Mouse (Mus musculus) megakaryocyte, embryonic 14.5 days (primary cell): ENCODE measurements around the gene Fgf2. TPM values are rescaled to one million over a fixed set of nuclear protein-coding genes. Genes with fewer than 3 reads are reported as not detected.

ENCODE experiments used
- H3K27me3 ChIP-seq: replicated peaks from 2 replicates; pipeline ENCODE3; 2012; ENCODE audit warnings: inconsistent platforms
- H3K36me3 ChIP-seq: replicated peaks from 2 replicates; pipeline ENCODE3; 2012; ENCODE audit warnings: low read length, inconsistent platforms, mixed read lengths
- H3K4me1 ChIP-seq: 2 replicates; pipeline ENCODE4 v1.6.1; 2012; ENCODE audit warnings: inconsistent platforms
- H3K4me3 ChIP-seq: replicated peaks from 2 replicates; pipeline ENCODE3; 2012; ENCODE audit warnings: moderate library complexity, mild to moderate bottlenecking, inconsistent platforms
- H3K9me3 ChIP-seq: 2 replicates; pipeline ENCODE4 v1.6.1; 2012; ENCODE audit warnings: inconsistent platforms
- FLI1 ChIP-seq: IDR thresholded peaks from 2 replicates; pipeline ENCODE4 v1.6.1; 2012; ENCODE audit warnings: low read length, inconsistent platforms, mixed read lengths
- GATA1 ChIP-seq: IDR thresholded peaks from 3 replicates; pipeline ENCODE4 v1.6.1; 2012; ENCODE audit warnings: mixed read lengths, low read length, inconsistent platforms, borderline replicate concordance
- polyA plus RNA-seq: library from polyadenylated mRNA; stranded (reverse); fragments of >175 nt; gene quantifications from 2 replicates; pipeline ENCODE4 v1.2.3, GENCODE M21; 2012; ENCODE audit warnings: low replicate concordance; ENCODE audit not compliant: insufficient read depth

Fgf2 gene
- polyA plus RNA-seq, 1 experiment = not detected

DNA sequence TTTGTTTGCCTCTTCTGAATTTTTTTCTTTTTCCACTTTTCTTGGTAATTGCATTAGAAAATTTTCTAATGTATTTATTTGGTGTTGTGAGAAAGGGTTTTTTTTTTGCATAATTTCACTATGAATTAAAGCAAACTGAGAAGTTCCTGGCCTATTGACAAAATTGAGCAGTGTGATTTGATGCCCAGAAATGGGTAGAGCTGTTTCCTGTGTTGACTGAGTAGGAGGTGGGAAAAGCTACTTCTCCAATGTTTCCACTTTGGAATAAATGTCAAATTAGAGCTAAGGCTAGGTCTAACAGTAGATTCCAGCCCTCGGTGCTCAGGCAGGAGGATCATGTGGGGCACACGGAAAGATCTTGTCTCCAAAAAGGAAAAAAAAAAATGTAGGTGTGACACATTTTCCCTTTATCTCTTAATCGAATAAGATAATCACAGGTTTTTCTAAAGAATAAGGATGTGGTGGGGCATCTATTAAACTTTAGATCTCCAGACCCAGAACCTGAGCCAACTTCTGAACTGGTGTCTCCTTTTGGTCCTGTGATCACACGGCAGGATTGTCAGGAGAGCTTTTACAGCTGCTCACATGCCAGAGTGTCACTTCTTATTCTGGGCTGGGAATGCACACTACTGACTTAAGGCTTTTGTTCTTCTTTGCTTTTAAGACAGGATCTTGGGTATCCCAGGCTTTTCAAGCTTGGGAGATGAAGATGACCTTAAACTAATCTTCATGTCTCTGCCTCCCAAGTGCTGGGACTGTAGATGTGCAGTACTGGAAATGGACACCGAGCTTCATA lies 22.6 kb upstream of the Fgf2 start:
- Histone ChIP-seq H3K36me3 (peaks cover 15% of the 10 kb centered on the region), H3K4me3 (no peak overlapping the region), H3K4me1 (peaks cover 33% of the 10 kb centered on the region), H3K9me3 (no peaks in the 10 kb centered on the region), H3K27me3 (peaks cover 12% of the 10 kb centered on the region)
- no peak for TF ChIP-seq GATA1
- TF ChIP-seq FLI1 = no peak

DNA sequence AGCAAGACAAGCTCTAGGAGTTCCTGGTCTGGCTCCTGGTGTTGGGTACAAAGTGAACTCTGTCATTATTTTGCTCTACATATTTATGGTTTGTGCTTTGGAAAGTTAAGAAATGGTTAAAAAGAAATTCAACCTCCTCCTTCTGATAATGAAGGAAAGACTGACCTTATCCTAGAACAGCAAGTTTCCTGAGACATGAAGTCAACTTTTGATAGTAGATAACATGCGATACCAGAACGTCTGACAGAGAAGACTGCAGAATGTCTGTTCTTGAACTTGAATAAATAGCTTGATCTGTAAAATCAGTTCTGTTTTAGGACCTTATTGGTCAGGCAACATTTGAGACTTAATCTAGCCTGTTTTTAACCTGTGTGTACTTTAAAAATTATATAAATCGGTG lies 21.5 kb upstream of the Fgf2 start:
- Histone ChIP-seq H3K36me3 (peaks cover 5% of the 10 kb centered on the region), H3K4me1 (peaks cover 38% of the 10 kb centered on the region), H3K27me3 (peaks cover 14% of the 10 kb centered on the region), H3K9me3 (no peaks in the 10 kb centered on the region), H3K4me3 (no peak overlapping the region)
- TF ChIP-seq GATA1 = no peak
- no peak for TF ChIP-seq FLI1

DNA sequence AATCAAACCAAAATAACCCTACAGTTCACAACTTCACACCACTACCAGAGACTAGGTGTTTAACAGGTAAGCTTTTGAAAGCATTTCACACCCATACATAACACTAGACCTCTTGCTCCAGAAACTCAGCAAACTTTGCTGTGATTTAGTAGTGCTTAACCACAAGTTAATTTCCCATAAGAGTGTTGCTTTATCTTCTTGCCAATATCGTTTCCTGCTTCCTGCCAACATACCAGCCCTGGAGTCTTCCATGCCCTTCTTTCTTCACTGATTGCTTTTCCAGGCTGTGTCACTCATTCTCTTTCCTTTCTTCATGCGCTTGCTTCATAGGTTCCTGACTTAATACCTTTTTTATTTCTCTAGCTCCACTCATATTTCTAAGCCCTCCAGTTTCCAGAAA lies 19.7 kb upstream of the Fgf2 start:
- peaks cover 14% of the 10 kb centered on the region for H3K27me3 ChIP-seq
- H3K4me1 ChIP-seq = peaks cover 47% of the 10 kb centered on the region
- TF ChIP-seq FLI1 (no peak), GATA1 (no peak)

DNA sequence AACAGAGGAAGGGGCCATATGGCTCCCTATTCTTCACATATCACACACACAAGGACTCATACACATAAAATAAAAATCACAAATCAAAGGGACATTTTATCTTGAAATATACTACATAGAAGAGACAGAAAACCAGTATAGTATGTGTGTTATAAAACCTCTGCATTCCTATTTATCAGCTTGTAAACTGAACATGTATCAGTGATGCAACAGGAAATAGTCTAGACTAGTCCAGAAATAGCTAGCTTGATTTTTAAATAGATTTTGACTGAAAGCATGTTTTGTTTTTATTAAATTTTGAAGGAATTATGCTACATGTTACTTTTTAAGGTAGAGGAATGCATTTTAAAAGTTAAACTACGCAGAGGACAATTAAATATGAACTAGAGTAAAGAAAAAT lies 18.2 kb upstream of the Fgf2 start:
- Histone ChIP-seq H3K36me3 (no peaks in the 10 kb centered on the region), H3K9me3 (no peaks in the 10 kb centered on the region), H3K27me3 (peaks cover 19% of the 10 kb centered on the region), H3K4me1 (peaks cover 38% of the 10 kb centered on the region), H3K4me3 (no peak overlapping the region)
- no peak for TF ChIP-seq GATA1
- TF ChIP-seq FLI1 = no peak

More for the DNA sequence above, 19.7 kb upstream of the Fgf2 start:
- H3K4me3 ChIP-seq = no peak overlapping the region
- H3K9me3 ChIP-seq = no peaks in the 10 kb centered on the region
- no peaks in the 10 kb centered on the region for H3K36me3 ChIP-seq

DNA sequence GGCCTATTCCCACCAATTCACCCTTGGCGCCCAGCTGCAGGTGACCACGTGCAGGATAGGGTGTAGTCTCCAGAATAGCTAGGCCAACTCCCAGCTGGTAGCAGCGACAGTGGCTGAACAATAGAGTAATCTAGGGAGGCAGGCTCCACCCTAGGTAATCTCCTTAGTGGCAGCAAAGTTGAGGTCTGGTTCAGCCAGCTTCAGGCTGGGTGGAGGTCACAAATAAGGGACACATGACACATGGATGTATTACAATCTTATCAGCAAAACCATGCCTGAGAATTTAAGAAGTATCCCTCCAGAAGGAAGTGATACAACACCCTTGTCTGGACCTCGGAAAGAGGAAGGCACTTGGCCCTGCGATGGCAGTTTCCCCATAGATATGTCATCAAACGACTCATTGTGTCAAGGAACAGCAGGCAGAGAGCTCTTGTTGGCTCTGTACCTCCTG lies 16.1 kb upstream of the Fgf2 start:
- Histone ChIP-seq H3K27me3 (peaks cover 23% of the 10 kb centered on the region), H3K36me3 (no peaks in the 10 kb centered on the region), H3K9me3 (no peaks in the 10 kb centered on the region), H3K4me1 (peaks cover 22% of the 10 kb centered on the region), H3K4me3 (peak overlapping the region; percentile 43)
- TF ChIP-seq FLI1 (no peak), GATA1 (no peak)

DNA sequence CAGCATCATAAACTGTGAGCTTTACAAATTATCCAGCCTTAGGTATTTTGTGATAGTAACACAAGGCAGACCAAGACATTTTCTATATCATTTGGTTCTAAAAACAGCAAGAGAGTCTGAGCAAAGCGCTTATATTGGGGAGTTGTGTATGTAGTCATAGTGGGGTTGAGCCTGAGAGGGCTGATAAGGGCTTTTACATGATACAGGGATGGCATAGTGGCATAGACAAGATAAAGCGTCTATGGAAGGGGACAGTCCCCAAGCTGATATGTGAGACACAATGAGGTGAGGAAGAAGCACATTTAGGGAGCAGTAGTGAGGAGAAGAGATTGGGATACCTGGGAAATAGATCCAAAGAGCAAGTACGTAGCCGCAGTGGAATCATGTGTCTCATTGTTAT lies 14.1 kb upstream of the Fgf2 start:
- peaks cover 24% of the 10 kb centered on the region for H3K27me3 ChIP-seq
- peaks cover 15% of the 10 kb centered on the region for H3K4me1 ChIP-seq
- H3K4me3 ChIP-seq = no peak overlapping the region
- H3K9me3 ChIP-seq = no peaks in the 10 kb centered on the region
- no peaks in the 10 kb centered on the region for H3K36me3 ChIP-seq
- no peak for TF ChIP-seq FLI1
- no peak for TF ChIP-seq GATA1

DNA sequence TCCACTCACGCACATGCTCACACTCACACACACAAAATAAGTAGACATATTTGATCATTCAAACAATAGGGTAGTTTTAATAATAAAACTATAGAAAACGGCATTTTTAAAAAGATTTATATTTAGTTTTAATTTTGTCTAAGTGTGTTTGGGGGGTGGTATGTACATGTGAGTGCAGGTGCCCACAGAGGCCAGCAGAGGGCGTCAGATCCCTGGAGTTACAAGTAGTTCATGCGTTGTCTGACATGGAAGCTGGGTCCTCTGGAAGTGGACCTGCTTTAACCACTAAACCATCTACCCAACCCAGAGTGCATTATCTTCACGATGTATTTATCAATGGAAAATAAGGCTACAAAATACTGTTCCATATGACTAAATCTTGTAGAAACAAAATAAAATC lies 7.0 kb upstream of the Fgf2 start:
- no peak overlapping the region for H3K4me3 ChIP-seq
- H3K27me3 ChIP-seq = peaks cover 38% of the 10 kb centered on the region
- no peaks in the 10 kb centered on the region for H3K36me3 ChIP-seq
- TF ChIP-seq GATA1 = no peak
- TF ChIP-seq FLI1 = no peak
- no peaks in the 10 kb centered on the region for H3K9me3 ChIP-seq
- no peaks in the 10 kb centered on the region for H3K4me1 ChIP-seq

DNA sequence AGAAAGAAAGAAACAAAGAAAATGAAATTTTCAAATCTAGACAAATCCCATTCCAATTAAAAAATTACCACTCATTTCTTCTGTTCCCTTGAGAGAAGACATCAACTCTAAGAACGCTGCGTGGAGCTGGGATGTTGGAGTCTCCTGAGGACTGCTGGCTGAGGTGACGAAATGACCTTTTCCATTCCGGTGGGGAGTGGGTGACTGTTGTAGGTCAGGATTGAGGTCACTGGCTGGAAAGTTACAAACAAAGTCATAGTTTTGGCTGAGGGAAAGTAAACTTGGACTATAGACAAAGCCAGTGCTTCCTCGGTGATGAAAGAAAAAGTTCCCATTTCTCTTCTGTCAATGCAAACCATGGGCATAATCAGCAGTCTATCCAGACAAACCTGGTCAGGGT lies 5.3 kb upstream of the Fgf2 start:
- Histone ChIP-seq H3K27me3 (peaks cover 48% of the 10 kb centered on the region), H3K4me3 (no peak overlapping the region), H3K9me3 (no peaks in the 10 kb centered on the region), H3K4me1 (peaks cover 1% of the 10 kb centered on the region; the same call in 1 of the 2 replicates), H3K36me3 (no peaks in the 10 kb centered on the region)
- TF ChIP-seq GATA1 (no peak), FLI1 (no peak)

DNA sequence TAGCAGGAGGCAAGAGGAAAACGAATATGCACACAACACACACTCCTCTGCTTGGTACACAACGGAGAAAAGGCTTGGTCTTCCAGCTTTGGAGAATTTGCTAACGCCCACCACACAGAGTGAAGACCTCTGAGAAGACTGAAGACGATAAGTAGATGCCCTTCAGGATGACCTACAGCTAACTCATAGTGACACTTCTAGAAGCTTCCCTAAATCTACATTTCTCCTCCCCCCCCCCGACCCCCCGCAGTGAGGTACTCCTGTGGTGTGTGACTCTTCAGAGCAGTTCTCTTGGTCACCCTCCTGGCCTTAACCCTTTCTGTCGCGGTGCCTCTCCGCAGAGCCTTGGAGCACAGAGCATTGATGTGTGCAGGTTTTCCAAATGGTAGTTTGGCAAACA lies 475 bp upstream of the Fgf2 start:
- TF ChIP-seq FLI1 (no peak), GATA1 (no peak)
- Histone ChIP-seq H3K36me3 (no peaks in the 10 kb centered on the region), H3K27me3 (peaks cover 79% of the 10 kb centered on the region), H3K4me3 (no peak overlapping the region), H3K9me3 (peaks cover 2% of the 10 kb centered on the region), H3K4me1 (peaks cover 19% of the 10 kb centered on the region)

DNA sequence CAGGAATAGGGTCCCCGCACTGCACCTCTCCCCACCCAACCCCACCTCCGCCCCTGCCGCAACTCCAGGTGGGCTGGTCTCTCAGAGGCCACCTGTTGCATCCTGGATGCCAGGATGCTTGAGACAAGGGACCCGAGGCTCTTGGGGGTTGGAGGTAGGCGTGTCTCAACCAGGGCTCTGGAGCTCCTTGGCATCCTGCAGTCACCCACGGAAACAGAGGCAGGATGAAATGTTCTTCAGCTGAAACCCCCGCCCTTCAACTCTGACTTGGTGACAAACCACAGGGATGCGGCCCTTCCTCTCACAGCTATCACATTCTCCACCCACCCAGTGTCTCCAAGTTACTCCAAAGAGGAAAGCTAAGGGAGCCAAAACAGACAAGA lies 1.0 kb downstream of the Fgf2 start:
- Histone ChIP-seq H3K4me3 (peak overlapping the region; percentile 87), H3K27me3 (peaks cover 82% of the 10 kb centered on the region), H3K4me1 (peaks cover 19% of the 10 kb centered on the region)

DNA sequence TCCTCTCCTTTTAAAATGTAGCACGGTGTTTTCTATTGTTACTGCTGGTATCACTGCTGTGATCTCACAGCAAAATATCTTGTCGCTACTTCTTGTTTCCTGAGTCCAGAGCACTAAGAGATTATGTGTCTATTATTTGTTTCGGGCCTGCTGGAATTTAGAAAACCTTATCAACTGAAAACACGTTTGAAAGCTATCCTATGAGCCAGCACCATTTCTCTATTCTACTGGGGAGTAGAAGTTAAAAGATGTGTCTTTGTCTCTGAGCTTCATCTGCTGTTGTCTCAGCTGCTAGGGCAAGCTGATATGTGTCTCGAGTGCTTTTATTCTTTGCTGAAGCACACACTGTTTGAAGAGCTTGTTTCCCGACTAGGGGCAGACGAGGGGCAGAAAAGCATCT lies 2.2 kb downstream of the Fgf2 start:
- Histone ChIP-seq H3K4me3 (no peak overlapping the region), H3K36me3 (no peaks in the 10 kb centered on the region), H3K9me3 (peaks cover 15% of the 10 kb centered on the region), H3K27me3 (peaks cover 84% of the 10 kb centered on the region), H3K4me1 (peaks cover 19% of the 10 kb centered on the region)
- no peak for TF ChIP-seq FLI1
- no peak for TF ChIP-seq GATA1

More for the DNA sequence above, 1.0 kb downstream of the Fgf2 start:
- peaks cover 15% of the 10 kb centered on the region for H3K9me3 ChIP-seq
- TF ChIP-seq FLI1 (no peak), GATA1 (no peak)
- no peaks in the 10 kb centered on the region for H3K36me3 ChIP-seq
